Mouse (Mus musculus) spleen, embryonic (tissue): ENCODE measurements around the gene Paqr9.

ENCODE experiments used
- CTCF ChIA-PET: fragments of 350-600 bp; sonication (Branson Sonifier 250); formaldehyde crosslinking; loops from one replicate; lab custom pipeline; 2022; lab: Charles Lee

The Paqr9 gene

DNA sequence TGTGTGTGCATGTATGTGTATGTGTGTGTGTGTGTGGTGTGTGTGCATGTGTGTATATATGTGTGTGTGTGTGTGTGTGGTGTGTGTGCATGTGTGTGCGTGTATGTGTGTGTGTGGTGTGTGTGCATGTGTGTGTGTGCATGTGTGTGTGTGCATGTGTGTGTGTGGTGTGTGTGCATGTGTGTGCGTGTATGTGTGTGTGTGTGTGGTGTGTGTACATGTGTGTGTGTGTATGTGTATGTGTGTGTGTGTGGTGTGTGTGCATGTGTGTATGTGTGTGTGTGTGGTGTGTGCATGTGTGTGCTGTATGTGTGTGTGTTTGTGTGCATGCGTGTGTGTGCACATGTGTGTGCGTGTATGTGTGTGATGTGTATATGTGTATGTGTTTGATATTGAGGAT, 14.9 kb upstream of the Paqr9 start:
- CTCF ChIA-PET = interaction anchor here (0.6 to 0.7 kb wide), 3 partner anchors 201 to 545 kb away, joined by 3 read pairs; no protein-coding TSS in a partner anchor

DNA sequence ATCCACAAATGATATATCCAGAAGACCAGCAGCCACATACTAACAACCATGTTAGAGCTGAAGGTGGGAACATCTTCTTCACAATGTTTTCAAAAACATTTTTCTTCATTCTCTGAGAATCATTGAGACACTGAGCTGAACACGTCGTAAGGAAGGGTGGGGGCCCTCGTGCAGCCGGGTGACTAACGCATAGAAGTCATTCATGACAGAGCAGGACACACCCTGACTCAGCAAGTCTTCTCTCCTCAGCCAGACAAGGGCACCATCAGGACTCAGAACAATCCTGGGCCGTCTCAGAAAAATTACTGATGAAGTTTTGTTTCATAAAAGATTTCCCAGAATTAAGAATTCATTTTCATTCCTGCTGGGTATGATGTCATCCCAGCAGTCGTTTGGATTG, 12.8 kb upstream of the Paqr9 start:
- CTCF ChIA-PET = interaction anchor here (0.6 kb wide), 1 partner anchor 193 kb away, joined by 3 read pairs; no protein-coding TSS in a partner anchor

DNA sequence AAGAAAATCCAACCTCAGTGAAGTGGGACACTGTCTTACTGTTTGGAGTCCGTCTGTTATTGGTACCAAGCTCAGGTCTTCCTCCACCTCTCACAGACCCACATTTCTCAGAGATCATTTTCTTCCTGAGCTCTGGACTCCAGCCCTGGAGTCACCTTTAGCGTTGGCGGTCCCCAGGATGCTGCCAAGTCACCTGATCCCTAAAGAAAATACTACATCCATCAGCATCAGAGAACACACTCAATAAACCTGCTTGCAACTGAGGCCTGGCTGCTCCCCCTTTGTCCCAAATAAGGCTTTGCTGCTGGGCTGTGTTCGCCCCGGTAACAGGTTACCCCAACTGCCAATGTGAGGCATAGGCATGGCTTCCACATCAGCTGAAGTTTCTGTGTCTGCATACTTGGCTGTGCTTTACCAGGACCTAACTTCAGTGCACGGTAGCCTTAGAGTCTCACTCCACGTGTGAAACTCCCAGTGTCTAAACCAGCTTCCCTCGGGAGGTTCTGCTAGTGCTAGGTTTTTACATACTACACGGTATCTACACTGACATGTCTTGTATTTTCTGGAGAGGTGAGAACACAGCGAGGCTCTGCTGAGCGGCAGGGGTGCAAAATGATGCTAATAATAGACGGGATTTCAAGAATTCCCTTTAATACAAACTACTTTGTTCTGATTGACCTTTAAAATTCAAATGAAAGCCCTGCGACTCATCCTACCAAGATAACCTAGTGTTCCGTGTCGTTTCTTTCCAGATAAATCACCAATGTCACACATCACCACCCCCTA, 9.6 kb upstream of the Paqr9 start:
- CTCF ChIA-PET = no interaction called here

DNA sequence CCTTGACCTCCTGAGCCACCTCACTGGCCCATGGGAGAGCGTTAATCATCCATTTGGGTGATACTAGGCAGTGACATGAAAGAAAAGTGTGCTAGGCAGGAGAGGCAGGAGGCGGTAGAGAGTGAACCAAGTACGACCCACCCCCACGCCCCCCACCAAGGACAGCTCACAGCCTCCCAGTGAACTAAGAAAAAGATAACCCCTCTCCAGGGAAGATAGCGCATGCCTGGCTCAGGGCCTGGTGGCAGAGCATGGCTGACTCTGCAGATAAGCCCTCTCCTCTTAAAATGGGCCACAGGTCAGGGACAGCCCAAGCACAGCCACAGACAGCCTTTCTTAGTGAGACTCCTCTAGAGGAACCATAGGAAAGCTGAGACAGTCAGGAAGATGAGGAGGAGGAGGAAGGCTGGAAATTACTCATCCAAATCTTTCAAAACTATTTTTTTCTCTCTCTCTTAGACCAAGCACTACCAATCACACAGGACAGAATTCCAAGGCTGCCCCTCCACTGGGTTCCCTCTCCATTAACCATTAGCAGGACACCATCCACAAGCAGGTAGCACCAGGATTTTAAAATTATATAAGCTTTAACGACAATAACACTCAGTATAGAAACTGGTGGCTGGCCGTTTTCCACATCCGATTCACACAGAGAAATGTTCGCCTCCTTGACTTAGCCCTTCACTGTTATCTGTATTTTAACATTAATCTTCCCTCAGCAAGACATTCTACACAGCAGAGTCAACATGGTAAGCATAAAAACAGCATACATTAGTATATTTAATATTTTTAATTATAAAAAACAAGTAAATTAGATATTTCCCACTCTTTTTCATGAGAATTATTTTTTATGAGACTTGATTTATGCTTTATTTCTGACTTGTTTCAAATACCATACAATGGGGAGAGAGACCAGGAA, 8.3 kb upstream of the Paqr9 start:
- CTCF ChIA-PET = no interaction called here

DNA sequence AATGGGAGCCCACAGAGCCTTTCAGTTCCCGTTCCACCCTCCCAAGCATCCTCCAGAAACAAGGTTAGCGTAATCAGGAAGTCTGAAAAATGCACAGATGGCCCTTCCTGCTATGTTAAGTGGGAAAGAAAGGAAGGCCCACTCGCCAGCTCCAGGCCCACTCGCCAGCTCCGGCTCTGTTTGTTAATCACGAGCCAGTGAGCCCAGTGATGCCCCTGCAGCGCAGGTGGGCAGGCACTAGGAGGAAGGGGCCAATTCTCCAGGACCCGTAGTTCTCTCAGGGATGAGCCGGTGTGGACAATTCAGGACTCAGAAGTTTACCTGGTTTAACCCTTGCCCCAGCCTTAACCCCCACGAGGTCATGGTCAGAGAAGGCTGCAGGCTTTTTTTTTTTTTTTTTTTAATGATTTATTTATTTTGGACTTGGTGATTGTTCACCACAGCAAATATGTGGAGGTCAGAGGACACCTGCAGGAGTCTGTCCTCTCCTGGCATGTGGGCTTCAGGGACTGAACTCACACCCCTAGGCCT, 7.2 kb upstream of the Paqr9 start:
- CTCF ChIA-PET = no interaction called here

DNA sequence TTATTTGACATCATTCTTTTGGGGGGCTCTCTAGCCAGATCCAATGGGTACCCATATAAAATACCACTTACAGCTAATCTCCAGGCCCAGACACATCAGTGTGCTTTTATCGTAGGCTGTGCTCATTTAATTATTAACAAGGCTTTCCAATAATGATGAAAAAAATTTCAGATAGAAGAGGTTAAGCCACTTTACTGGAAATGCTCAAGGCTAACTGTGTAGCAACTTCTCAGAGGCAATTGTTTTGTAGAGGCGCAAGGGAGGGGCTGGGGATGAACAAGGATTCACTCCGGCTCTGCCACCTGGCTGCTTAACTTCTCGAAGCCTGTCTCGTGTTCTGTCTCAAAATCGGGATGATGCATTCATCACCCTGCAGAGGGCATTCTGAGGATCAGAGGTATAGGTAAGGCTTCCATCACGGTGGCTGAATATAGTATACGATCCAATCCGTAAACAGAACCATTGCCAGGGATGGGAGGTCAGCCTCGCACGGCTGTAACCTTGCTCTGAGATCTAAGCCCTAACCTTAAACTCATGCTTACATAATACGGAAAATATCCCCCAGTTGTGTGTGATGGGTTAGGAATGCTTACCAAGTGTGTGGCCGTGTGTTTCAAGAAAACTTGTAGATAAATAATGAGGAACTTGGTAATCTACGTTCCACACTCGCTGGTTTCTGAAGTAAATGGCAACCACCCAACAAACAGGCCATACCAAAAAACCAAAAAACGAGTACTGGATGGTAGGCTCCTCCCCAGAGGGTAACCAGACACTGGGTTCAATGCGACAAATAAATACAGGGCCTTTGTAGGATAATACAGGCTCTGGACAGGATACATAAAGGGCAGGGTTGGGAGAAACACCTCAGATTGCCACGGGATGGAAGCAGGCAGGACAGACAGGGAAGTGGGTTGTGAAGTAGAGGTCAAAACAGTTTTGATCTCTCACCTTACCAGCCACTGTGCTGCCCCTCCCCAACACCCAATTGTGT, 4.9 kb upstream of the Paqr9 start:
- CTCF ChIA-PET = no interaction called here

DNA sequence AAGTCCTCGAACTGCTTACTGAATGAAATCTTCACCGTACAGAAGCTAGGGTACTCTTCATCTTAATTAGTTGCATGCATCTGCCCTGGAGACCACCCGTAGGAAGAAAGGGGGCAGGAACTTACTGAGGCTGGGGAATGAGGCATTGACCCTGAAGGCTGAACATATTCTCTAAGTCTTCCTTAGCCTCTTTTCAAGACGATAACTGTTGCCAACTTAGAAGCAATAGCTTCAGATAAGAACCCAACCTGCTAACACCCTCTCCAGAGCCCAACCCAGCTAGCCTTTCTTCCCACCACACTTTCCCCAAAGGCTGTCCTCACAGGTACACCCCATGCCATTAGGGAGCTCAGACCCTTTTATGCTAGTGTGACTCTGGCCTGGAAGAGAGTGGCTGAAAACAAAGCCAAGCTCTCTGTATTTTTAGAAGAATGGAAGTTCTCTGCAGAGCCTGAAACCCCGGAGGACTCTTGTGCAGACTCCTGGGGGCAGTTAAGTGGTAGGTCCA, 4.2 kb upstream of the Paqr9 start:
- CTCF ChIA-PET = no interaction called here

DNA sequence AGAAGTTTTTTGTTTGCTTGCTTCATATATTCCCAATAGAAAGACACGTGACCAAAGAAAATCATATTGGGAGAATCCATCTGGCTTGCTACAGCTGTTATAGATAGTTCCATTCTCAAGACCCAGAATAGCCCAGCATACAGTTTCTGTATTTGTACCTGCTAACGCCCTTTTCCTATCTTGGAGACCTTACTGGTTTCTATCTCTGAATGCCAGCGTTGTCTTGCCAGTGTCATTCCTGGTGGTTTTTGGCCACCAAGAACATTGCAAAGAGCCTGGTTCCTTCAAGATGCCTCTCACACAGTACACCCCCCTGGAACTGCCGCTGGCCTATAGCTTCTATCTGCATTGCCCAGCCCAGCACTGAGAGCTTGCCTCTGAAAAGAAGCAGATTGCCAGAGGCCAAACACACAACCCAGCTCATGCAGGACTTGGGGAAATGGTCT, 3.4 kb upstream of the Paqr9 start:
- CTCF ChIA-PET = no interaction called here

DNA sequence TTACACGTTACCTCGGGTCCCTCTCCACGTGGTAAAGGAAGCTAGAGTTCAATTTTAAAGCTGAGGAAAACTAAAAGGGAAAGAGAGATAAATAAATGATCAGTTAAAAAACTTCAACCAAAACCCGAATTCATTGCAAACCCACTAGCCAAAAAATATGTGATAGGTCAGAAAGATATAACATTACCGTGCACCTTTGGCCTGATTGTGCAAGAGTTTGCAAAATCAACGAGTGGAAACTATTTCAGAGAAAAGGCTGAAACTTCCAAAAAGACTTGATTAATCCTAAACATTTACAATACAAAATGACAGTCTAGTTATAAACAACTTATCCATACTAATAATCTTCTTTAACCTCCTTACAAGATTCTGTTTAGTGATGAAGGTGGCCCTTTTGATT, 1.7 kb upstream of the Paqr9 start:
- CTCF ChIA-PET = no interaction called here

DNA sequence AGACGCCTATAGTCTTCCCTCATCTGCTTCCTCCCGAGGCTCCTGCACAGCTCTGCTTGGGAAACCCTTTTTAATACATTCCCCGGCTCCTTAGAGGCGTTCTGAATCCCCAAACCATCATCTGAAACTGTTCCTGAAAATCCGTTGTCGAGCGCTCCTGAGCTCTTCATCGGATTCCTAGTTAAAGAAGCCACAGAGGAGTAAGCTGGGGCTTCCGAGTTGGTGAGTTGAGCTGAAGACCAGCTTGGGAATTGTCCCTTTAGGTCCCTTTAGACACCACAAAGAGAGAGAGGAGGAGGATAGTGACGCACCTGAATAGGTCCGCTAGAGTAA, 765 bp upstream of the Paqr9 start:
- CTCF ChIA-PET = interaction anchor here (0.7 kb wide), 1 partner anchor 88 kb away, joined by 3 read pairs; no protein-coding TSS in a partner anchor

DNA sequence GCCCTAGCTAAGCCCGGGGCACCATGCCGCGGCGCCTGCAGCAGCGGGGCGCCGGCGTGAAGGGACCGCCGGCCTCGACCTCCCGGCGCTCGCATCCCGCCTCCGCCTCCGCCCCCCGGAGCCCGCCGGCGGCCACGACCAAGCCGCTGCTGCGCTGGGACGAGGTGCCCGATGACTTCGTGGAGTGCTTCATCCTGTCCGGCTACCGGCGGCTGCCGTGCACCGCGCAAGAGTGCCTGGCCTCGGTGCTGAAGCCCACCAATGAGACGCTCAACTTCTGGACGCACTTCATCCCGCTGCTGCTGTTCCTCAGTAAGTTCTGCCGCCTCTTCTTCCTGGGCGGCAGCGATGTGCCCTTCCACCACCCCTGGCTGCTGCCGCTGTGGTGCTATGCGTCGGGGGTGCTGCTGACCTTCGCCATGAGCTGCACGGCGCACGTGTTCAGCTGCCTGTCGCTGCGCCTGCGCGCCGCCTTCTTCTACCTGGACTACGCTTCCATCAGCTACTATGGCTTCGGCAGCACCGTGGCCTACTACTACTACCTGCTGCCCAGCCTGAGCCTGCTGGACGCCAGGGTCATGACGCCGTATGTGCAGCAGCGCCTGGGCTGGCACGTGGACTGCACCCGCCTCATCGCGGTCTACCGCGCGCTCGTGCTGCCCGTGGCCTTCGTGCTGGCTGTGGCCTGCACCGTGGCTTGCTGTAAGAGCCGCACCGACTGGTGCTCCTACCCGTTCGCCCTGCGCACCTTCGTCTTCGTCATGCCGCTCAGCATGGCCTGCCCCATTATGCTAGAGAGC, 679 bp downstream of the Paqr9 start:
- CTCF ChIA-PET = no interaction called here

DNA sequence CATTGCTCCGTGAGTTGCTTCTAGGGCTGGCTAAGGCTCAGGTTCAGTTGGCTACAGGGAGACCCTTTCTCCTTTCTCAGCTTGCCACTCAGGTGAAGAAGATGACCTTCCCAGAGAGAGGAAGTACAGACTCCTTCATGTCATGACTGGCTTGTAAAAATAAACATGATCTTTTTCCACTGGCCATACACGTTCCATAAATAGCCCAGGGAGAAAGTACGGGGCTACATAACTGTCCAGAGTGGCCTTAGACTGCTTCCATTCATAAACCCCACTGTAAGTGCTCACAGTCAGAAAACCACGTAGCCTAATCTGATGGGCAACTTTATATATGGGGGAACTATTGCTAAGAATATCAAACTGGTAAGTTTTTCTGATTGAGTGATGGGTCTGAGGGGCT, 4.6 kb downstream of the Paqr9 start:
- CTCF ChIA-PET = no interaction called here

DNA sequence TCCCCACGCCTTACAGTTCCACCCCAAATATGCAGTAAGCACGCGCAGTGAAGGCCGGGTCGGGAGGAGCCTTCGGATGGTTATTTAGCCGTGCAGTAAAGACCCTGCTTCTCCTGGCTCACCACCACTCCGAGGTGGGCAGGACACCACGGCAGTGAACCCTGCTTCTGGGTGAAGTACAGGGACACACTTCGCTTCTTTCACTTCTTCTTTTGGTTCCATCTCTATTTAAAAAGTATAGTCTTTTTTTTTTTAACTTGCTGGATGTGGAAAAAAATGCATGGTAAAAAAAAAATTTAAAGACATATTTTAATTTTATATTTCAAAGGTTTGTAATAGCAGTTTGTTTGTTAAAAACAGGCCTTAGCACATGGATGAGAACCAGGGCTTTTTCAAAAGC, 6.9 kb downstream of the Paqr9 start:
- CTCF ChIA-PET = no interaction called here

DNA sequence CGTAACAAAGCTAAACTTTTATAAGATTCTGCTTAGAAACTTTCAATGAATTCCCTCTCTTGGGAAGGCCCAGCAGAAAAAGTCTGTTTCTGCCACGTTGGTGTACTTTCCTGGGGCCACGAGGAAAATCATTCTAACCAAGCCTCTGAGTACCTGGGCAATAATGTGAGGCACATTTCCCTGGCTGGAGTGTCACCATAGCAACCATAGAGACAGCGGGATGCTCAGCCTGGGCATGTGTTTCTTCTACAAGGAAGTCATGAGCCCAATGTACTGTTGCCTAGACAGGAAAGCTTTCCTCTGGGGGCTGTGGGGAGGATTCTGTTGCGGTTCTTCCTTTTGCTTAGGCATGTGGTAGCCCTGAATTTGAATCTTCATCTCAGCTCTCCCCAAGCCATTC, 7.5 kb downstream of the Paqr9 start:
- CTCF ChIA-PET = no interaction called here

DNA sequence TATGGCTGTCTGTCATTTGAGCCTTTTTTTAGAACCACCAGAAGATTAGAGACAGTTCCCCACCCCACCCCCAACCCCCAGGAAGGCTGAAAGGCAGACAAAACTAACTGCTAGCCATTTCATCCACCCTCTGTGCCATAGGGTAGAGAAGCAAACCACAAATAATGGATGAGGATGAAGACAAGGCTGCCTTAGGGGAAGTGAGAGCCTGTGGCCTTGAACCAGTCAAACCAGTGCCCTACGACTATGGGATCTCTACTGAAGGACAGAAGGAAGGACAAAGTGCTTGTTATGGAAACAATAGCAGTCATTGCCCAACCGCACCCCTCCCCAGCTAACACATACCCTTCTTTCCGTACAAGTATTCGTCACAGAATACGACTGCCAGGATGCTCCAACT, 9.8 kb downstream of the Paqr9 start:
- CTCF ChIA-PET = no interaction called here

DNA sequence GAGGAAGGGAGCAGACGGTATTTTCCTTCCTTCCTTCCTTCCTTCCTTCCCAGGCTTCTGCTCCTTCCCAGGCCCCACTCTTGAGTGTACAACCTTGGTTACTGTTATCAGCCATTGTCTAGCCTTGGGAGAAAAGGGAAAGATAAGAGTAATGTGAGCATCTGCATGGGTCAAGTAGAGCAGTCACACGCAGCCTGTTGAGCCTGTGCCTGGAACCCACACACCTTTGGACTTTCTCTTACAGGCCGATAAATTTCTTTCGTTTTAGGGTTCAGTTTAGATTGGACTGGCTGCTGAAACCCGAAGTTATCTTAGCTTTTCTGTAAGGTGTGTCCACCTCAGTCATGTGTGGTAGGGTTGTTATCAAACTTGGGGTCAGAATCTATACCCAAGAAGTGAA, 10.5 kb downstream of the Paqr9 start:
- CTCF ChIA-PET = no interaction called here

DNA sequence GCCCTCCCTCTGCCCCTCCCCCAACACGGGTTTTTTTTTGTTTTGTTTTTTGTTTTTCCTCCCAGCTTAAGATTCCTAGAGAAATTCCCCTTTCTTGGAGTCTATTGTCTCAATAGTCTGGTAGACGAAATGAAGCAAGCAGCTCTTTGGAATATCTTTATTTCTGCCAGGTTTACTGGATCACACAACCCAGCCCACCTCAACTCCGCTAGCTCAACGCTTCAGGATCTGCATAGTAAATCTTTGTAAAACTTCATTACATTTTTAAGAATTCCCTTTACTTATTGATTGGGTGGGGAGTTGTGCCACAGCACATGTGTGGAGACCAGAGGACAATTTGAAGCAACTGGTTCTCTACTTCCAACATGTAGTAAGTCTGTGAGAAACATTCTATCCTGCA, 11.1 kb downstream of the Paqr9 start:
- CTCF ChIA-PET = no interaction called here

DNA sequence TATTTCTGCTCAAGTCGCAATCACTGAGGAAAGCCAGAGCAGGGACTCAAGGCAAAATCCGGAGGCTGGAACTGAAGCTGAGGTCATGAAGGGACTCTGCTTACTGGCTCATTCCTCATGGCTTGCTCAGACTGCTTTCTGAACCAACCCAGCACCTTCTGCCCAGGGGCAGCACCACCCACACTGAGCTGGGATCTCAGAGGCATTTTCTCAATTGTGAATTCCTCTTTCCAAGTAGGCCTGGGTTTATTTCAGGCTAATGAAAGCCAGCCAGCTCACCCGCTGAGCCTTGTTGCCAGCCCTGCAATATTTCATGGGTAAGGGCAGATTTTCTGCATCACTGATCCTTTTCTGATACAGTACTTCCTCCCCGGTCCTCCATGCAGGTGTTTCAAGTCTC, 12.0 kb downstream of the Paqr9 start:
- CTCF ChIA-PET = no interaction called here

DNA sequence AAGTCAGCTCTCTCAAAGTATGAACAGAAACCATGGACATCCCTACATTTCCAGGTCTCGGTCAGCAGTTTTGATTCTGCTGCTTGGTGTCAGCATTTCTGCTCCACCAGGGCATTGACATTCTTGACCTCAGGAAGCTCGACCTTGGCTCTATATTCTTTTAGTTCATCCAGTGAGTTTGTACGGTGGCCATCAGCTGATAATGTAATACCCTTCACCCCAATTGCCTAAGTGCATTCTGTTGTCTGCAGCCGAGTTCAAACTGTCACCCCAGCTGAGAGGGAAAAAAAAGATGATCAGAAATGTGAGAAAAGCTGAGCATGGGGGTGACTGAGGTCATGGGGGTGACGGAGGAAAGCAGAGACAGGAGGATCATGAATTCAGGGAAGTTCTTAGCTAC, 13.1 kb downstream of the Paqr9 start:
- CTCF ChIA-PET = no interaction called here

DNA sequence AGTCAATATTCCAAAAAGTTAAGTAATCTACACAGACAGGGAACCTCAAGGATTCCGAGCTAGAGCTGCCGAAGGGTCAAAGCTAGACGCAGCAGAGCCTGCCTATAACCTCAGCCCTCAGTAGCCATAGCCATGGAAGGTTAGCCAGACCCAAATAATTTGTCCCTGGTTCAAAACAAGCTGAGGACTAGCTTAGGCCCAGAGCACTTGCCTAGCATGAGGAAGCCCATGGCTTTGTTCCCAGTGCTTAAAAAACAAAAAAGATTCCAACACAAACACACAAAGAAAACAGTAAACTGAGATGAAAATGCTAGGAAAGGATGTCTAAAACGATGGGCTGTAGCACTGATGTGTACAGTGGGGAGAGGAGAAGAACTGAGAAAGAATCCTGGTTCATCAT, 14.7 kb downstream of the Paqr9 start:
- CTCF ChIA-PET = no interaction called here
